Mouse (Mus musculus) bone marrow, adult 2 months (tissue): ENCODE measurements around the gene Chpf. TPM values are rescaled to one million over a fixed set of nuclear protein-coding genes. Genes with fewer than 3 reads are reported as not detected.

ENCODE experiments used
- H3K27ac ChIP-seq: fragments of 200-500 bp; 2 replicates; pipeline ENCODE4 v1.5.1; 2012; ENCODE audit warnings: low read depth, mild to moderate bottlenecking, control low read depth, inconsistent platforms, low read length; ENCODE audit not compliant: control insufficient read depth, poor library complexity, insufficient read depth
- H3K4me1 ChIP-seq: fragments of 200-500 bp; 2 replicates; pipeline ENCODE4 v1.6.1; 2011; ENCODE audit warnings: low read length; ENCODE audit not compliant: control insufficient read depth, insufficient read depth
- H3K4me3 ChIP-seq: fragments of 200-500 bp; replicated peaks from 2 replicates; pipeline ENCODE3; 2011; ENCODE audit warnings: mild to moderate bottlenecking, low read depth, low read length, control low read depth; ENCODE audit not compliant: control insufficient read depth
- CTCF ChIP-seq: fragments of 200-500 bp; IDR thresholded peaks from 2 replicates; pipeline ENCODE4 v1.5.1; 2011; ENCODE audit warnings: low read length, control low read depth; ENCODE audit not compliant: control insufficient read depth, insufficient read depth
- POLR2A ChIP-seq: fragments of 200-500 bp; IDR thresholded peaks from 2 replicates; pipeline ENCODE4 v1.6.1; 2011; ENCODE audit warnings: low read depth, mild to moderate bottlenecking, control low read depth, low read length, borderline replicate concordance; ENCODE audit not compliant: control insufficient read depth
- WGBS: fragments of 180-500 bp; shearing (Covaris S2); methylation state at CpG from one replicate; pipeline ENCODE4 v1.1.7; 2018; 5-methylcytosine and 5-hydroxymethylcytosine counted together
- polyA plus RNA-seq: library from polyadenylated mRNA; stranded (reverse); fragments of >200 nt; gene quantifications from 2 replicates; pipeline ENCODE4 v1.2.4, GENCODE M21; 2011; ENCODE audit warnings: low replicate concordance; ENCODE audit not compliant: missing spikeins, insufficient read depth, insufficient read length

Gene Chpf
- polyA plus RNA-seq, 1 experiment = 4.7 TPM

- Histone ChIP-seq H3K4me3 (no peak overlapping the region), H3K27ac (no peak overlapping the region), H3K4me1 (no peaks in the 10 kb centered on the region; the same call in 1 of the 2 replicates)
- 1% methylated on average over 62 of the region's 62 CpGs for WGBS
- TF ChIP-seq CTCF (no peak), POLR2A (no peak; the same call in 1 of the 2 replicates)
These were observed 8.5 kb upstream of the Chpf start for GRCm38 (mm10) chr1:75487405-75488161.

- WGBS = 3% methylated on average over 13 of the region's 13 CpGs
- no peak for TF ChIP-seq CTCF
- TF ChIP-seq POLR2A = no peak
- H3K4me3 ChIP-seq = no peak overlapping the region
- H3K4me1 ChIP-seq = no peaks in the 10 kb centered on the region; the same call in 1 of the 2 replicates
- no peak overlapping the region for H3K27ac ChIP-seq
These were observed 7.9 kb upstream of the Chpf start for GRCm38 (mm10) chr1:75487040-75487404.

- no peak for TF ChIP-seq CTCF
- no peak for TF ChIP-seq POLR2A
- Histone ChIP-seq H3K4me1 (no peaks in the 10 kb centered on the region; the same call in 1 of the 2 replicates), H3K27ac (no peak overlapping the region), H3K4me3 (no peak overlapping the region)
- WGBS = 6% methylated on average over 24 of the region's 24 CpGs
These were observed 7.5 kb upstream of the Chpf start for GRCm38 (mm10) chr1:75486561-75486960.

GRCm38 (mm10) chr1:75480735-75481134 lies 1.6 kb upstream of the Chpf start:
- 78% methylated on average over 7 of the region's 7 CpGs for WGBS
- Histone ChIP-seq H3K4me1 (no peaks in the 10 kb centered on the region; the same call in 1 of the 2 replicates), H3K27ac (no peak overlapping the region), H3K4me3 (no peak overlapping the region)
- TF ChIP-seq POLR2A = no peak
- no peak for TF ChIP-seq CTCF

- WGBS = 22% methylated on average over 13 of the region's 13 CpGs
- no peak overlapping the region for H3K4me3 ChIP-seq
- no peak overlapping the region for H3K27ac ChIP-seq
- H3K4me1 ChIP-seq = no peaks in the 10 kb centered on the region; the same call in 1 of the 2 replicates
- TF ChIP-seq POLR2A = no peak
- no peak for TF ChIP-seq CTCF
These were observed 929 bp upstream of the Chpf start for GRCm38 (mm10) chr1:75480036-75480435.

GRCm38 (mm10) chr1:75479635-75479989 lies 505 bp upstream of the Chpf start:
- no peak for TF ChIP-seq POLR2A
- TF ChIP-seq CTCF = no peak
- no peak overlapping the region for H3K4me3 ChIP-seq

GRCm38 (mm10) chr1:75478497-75478896 lies 610 bp downstream of the Chpf start:
- TF ChIP-seq CTCF (no peak), POLR2A (no peak)

More at GRCm38 (mm10) chr1:75479635-75479989, 505 bp upstream of the Chpf start:
- no peak overlapping the region for H3K27ac ChIP-seq
- no peaks in the 10 kb centered on the region; the same call in 1 of the 2 replicates for H3K4me1 ChIP-seq
- 2% methylated on average over 24 of the region's 24 CpGs for WGBS

GRCm38 (mm10) chr1:75477966-75478290 lies 1.2 kb downstream of the Chpf start:
- Histone ChIP-seq H3K27ac (no peak overlapping the region), H3K4me1 (no peaks in the 10 kb centered on the region; the same call in 1 of the 2 replicates), H3K4me3 (no peak overlapping the region)
- TF ChIP-seq CTCF (no peak), POLR2A (no peak)
- 32% methylated on average over 3 of the region's 3 CpGs for WGBS

More at GRCm38 (mm10) chr1:75478497-75478896, 610 bp downstream of the Chpf start:
- peak overlapping the region; percentile 26; the same call in 1 of the 2 replicates for H3K27ac ChIP-seq
- H3K4me1 ChIP-seq = no peaks in the 10 kb centered on the region; the same call in 1 of the 2 replicates
- under 1% methylated on average over 25 of the region's 25 CpGs for WGBS
- H3K4me3 ChIP-seq = peak overlapping the region; percentile 70

- H3K4me3 ChIP-seq = no peak overlapping the region
- peak; percentile 24; the same call in 1 of the 2 replicates for TF ChIP-seq POLR2A
- TF ChIP-seq CTCF = peak; percentile 69
- no peak overlapping the region for H3K27ac ChIP-seq
- 10% methylated on average over 35 of the region's 35 CpGs for WGBS
- H3K4me1 ChIP-seq = no peaks in the 10 kb centered on the region; the same call in 1 of the 2 replicates
These were observed 1.7 kb downstream of the Chpf start for GRCm38 (mm10) chr1:75477264-75477965.
